Mouse (Mus musculus): ENCODE measurements at regions not wholly inside any gene's neighbourhood (a gene's known extent, or its start where the extent isn't known, plus 50 kb on each side); places are given as distances from the start of the nearest gene placed in this dataset.
"Not testable (repeated sequence)": the region's sequence is repeated elsewhere in the genome, so short reads cannot be mapped to it uniquely, and the experiment has no call there.

DNA sequence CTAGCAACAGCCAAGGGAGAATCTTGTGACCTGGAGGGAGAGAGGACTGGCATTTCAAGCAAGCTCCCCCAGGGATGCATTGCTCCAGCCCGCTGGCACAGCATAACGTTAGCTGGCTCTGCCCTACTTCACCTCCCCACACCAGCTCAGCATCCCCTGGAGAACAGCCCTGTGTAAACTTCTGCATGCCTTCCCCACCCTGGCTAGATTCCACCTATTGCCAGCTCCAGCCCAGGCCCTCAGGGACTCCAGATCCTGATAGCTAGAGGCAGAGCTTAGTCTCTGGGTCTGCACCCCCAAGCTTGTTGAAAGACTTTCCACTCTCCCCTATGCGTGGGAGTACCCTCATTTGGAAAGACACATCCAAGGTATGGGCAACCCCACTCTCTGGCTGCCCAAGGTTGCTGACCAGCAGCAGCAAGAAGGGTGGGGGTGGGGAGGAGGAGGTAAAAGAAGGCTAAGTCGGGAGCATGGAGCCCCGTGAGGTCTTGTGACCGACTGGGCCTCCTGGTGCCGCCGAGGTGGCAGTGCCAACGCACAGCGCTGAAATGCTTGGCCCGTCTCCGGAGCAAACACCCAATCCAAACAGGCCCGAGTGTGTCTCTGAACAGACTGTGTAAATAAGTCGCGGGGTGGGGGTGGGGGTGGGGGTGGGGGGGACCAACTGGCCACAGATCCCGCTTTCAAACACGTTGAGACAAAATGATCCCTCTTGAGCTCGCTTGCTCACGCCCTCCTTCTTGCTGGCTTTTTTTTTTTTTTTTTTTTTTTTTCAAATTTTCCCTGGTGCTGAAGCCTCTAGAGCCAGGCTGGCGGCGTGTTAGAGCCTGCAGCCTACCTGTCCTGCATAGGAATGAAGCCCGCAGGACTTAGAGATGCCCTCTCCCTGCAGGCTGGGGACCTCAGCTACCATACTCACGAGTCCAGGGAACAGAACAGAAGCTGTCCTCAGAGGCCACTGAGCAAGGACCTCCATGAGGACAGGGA lies 350.3 kb downstream of the Sox9 start:
- no peak for DNase-seq (ENCODE audit: low read depth, low spot score)

DNA sequence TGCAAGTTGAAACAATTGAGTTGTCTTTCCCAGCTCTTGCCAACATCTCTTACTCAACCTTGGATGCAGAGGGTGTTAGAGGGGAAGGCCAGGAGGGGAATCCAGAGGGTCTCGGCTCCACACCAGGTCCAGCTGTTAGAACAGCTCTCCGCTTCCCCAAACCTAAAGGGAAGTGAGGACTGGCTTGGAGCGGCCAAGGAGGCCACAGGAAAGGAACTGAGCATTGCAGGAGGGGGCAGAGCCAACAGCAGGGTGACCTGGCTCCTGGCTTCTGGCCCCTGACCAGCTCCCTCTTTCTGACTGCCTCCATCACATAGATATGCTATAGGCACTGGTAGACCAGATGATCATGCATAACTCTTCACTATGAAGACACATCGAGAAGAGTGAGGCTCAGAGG lies 351.4 kb downstream of the Sox9 start:
- no peak for DNase-seq (ENCODE audit: low read depth, low spot score)

DNA sequence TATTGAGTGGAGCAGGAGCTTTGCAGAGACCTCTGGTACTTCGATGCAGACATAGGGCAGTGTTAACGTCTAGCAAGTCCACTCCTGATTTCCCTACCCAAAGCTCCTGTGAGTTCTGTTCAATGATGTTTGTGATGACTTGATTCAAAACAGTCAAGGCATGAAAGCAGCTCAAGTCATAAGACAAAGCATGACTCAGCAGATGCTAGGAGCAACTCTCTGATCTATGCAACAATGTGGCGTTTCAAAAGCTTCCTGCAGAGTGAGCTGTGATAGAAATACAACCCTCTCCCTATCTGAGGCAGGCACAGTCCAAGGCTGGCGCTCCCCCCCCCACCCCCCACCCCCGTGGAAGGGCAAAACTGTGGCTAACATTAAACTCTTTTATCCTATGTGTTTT lies 353.2 kb downstream of the Sox9 start:
- no peak for DNase-seq (ENCODE audit: low read depth, low spot score)

DNA sequence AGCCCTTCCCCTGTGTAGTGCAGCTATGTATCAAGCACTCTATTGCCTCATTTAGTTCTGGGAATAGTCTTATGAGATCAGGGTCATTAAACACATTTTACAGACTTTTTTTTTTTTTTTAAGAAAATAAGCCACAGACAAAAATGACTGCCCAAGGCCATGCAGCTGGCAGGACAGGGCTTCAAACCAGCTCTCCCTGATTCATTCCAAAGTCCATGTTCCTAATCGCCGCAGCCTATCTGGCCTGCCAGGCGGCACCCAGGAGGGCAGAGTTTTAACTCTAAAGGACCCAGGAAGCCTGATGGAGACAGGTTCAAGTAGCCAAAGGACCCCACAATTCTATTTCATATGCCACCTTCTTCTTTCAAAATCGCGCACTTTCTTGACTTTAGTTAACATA lies 356.4 kb downstream of the Sox9 start:
- DNase-seq (ENCODE audit: low read depth, low spot score): no peak

DNA sequence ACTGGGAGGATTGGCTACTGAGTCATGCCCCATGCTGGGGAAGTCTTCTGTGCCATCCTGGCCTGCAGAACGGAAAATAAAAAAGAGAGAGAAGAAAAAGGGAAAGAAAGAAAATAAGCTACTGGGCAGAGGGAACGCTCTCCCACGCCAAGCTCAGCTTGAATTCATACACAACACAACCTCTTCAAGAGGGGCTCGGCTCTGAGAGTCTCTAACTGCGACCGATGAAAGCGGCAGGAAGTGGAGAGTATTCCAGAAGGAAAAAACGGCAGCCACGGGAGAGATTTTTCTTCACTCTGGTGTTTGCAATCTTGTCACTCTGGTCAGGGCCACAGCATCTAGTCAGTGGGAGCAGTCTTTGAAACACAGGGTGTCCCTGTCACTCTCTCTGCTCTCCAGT lies 358.6 kb downstream of the Sox9 start:
- no peak for DNase-seq (ENCODE audit: low read depth, low spot score)

DNA sequence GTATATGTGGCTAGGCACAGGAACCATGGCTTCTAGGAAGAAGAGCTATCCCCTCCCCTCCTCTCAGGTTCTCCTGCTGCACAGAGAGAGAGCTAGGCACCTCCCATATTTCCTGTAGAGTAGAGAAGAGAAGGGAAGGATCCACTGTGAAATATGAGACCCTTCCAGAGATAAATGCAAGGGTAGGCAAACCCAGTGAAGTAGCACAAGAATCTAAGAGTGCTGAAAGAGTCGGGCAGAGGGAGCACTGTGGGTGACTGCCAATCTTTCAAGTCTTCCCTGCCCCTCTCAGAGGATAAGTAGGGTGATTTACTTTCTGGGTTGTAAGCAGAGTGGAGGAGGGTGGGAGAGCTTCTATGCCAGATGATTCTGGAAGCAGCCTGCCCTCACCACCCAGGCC lies 360.8 kb downstream of the Sox9 start:
- DNase-seq (ENCODE audit: low read depth, low spot score): no peak

DNA sequence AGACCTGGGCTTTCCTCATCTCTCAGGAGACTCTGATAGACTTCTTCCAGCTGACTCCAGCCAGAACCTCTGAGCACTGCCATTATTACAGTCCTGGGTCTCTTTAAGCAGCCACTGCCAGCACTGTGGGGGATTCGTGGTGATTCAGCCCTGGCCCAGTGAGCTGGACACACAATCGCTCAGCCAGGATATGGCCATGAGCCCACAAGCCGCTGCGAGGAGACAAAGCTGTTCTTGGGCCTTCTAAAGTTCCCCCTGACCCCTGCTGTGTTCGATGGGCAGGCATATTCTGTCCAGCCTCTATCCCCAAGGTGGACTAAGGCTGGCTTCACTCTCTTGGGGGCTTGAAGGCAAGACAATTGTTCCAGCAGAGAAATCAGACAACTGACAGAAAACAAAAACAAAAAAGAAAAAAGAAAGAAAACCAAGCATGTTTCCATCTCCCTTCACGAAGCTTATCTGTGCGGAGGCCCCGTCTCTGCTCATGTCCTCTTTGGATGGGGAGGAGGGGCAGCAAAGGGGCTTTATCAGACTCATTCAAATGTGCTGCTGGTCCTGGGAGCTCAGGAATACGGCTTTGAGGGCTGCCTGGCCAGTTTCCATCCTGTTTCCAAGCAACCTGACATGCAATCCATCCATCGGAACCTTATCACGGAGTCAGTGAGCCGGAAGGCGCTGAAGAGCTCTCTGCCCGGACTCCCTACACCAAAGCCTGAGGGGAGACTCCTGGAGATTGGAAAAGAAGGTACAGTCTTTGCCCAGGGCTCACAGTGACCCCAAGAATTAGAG lies 362.0 kb downstream of the Sox9 start:
- DNase-seq (ENCODE audit: low read depth, low spot score): peak; percentile 16

DNA sequence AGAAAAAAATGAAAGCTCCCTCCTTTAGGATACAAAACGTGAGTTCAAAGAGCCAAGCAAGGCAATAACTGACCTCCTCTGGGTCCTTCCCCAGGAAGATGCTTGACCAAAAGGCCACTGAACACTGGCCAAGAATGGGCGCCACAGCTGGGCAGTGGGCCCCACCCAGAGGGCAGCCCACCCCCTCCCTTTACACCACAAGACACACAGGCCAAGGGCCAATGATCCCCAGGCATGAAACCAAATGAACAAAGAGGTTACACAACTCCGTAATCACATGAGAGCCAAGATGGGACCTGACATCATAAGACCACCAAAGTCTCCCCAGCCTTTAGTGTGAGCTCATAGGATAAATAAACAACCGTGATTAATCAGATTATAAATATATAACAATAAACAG lies 363.7 kb downstream of the Sox9 start:
- DNase-seq (ENCODE audit: low read depth, low spot score): no peak

DNA sequence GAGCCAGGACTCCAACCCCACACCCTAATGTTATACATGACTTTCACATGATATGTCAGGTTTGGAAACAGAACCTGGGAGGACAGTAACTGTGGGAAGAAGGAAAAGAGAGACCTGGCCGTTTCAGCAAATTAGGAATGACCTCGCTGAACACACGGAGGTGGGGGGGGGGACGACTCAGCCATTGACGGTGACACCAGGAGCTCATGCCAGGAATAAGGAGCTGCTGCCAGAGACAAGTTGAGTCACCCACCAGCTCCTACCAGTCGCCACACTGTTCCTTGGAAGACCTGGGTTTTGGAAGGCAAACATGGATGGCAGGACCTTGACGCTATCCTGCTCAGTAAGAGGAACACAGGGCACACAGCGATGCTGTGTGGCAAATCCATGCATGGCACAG lies 364.7 kb downstream of the Sox9 start:
- DNase-seq (ENCODE audit: low read depth, low spot score): no peak

DNA sequence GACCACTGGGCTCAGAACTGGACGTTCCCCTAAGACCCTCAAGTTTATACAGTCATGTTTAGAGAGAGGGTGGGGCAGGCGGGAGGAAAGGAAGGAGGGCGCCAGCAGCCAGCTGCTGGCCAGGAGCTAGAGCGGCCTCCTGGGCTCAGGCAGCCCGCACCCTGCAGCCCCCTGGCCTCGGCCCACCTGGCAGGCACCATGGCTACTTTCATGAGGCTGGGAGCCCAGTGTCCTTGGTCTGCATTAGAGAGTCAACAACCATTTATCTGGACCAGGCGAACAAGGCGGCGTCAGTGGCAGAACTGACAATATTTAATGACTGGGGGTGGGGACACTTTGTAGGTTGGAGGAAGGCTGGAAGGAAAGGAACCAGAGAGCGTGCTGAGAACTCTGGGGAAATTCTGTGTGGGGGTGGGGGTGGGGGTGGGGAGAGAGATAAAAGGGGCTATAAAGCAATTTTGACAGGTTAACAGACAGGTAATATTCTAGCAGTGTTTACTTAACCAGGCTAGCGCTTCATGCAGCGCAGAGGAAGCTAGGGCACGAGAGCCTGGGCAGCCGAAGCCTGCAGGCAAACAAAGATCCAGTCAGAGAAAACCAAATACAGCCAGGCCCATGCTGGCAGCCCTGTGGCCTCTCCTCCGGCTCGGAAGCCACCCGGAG lies 365.6 kb downstream of the Sox9 start:
- no peak for DNase-seq (ENCODE audit: low read depth, low spot score)

DNA sequence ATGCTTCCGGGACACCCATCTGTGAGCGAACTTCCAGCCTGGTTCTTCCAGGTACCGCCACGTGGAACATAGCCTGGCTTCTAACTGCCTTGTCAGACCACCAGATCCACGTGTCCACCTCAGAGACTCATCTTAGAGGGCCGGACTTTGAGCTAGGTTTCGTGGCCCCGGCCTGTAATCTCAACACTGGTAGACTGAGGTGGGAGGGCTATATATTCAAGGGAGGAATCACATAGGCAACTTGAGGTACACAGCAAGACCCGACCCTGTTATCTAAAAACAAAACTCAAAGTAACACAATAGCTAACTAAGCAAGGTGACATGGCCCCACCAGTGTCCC lies 366.1 kb downstream of the Sox9 start:
- no peak for DNase-seq (ENCODE audit: low read depth, low spot score)

DNA sequence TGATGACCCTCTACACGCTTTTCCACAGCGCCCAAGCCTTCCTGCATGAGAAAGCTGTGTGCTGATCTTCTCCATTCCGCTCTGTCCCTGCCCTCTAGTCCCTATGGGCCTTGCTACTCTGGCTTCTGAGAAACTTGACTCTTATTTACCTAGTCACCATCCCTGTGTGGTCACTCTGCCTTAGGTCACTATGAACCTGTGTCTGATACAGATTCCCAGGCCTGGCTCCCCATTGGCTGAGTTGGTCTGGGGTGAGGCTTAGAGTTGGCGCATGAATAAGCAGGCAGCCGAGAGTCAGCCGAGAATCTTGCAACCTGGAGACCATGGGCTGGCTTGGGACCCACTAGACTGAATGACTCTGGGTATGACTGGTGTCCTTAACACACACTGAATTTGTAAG lies 373.5 kb downstream of the Sox9 start:
- DNase-seq (ENCODE audit: low read depth, low spot score): no peak

DNA sequence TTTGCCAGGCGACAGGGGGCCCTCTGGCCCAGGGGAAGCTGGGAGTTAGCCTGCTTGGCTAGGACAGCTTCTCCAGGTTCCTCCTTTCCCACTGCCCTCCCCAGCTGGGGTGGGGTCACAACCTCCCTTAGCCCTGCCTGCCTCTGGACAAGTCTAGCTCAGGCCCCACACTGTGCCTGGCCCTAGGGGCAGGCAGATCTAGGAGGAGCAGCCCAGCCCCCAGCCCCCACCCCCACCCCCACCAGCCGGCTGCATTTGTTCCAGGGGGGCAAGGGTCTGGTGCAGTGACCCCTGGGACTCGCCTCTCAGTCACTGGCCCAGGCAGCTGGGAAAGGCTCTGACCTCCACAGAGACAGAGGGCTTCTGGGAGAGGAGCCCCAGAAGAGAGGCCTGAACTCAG lies 381.9 kb downstream of the Sox9 start:
- no peak for DNase-seq (ENCODE audit: low read depth, low spot score)

DNA sequence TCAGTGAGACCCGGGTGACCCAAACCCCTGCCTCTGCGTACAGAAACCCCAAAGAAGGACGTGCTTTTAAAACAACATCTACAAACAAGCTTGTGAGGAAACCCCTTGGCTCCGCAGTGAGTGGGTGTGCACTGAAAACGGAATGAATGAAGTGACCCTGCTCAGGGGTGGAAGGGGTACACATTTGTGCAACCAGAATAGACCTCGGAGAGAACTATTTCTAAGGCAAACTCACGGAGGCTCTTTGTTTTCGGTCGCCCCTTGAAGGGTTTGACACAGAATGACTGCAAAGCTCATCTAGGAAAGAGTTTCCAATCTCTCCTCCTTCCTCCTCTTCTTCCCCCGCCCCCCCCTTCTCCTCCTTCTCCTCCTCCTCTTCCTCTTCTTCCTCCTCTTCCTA lies 382.5 kb downstream of the Sox9 start:
- no peak for DNase-seq (ENCODE audit: low read depth, low spot score)

DNA sequence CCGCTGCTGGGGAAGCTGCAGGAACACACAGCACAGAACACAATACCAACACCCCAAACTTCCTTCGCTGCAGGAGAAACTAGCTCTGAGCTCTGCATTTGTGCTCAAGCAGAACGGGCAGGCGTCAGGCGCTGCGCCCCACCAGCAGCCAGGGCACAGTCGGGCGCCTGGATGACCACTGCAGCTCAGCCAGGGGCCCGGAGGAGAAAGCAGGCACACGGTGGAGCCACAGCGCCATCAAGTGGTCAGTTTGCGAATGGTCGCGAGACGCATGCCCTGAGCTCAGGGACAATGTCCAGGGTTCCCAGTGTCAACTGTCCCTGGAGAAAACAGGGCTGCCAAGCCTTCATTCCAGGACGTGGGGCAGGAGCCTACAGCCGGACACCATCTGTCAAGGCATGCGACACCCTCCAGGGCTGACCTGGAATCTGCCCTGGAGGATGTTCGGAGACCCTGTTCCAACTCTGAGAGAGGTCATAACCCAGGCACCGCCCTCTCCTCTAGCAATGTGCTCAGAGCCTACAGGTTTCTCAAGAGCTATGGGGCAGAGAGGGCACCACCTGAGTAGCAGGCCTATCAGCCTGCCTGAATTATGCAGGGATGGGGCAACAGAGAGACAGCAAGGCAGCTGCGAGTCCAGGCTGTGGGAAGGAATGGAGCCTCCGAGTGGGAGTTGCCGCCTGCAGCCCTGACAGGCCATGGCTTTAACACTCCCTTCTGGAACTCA lies 383.2 kb downstream of the Sox9 start:
- peak; percentile 53 for DNase-seq (ENCODE audit: low read depth, low spot score)

DNA sequence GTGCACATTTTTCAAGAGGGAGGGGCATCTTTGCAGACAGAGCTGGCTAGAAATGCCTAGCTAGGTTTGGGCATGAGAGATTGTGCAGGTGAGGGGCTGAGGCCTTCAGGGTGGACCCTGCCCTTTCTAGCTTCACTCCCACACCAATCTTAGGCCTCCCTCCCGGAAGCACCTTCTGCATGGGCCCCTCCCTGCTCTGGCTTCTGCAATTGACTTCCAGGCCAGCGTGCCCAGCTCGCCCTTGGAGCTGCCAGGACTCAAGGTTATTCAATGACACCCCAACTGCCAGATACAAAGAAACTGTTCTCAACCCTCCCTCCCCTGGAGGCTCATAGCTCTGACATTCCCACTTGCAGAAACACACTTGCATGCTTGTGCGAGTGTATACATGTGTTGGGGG lies 384.5 kb downstream of the Sox9 start:
- no peak for DNase-seq (ENCODE audit: low read depth, low spot score)

DNA sequence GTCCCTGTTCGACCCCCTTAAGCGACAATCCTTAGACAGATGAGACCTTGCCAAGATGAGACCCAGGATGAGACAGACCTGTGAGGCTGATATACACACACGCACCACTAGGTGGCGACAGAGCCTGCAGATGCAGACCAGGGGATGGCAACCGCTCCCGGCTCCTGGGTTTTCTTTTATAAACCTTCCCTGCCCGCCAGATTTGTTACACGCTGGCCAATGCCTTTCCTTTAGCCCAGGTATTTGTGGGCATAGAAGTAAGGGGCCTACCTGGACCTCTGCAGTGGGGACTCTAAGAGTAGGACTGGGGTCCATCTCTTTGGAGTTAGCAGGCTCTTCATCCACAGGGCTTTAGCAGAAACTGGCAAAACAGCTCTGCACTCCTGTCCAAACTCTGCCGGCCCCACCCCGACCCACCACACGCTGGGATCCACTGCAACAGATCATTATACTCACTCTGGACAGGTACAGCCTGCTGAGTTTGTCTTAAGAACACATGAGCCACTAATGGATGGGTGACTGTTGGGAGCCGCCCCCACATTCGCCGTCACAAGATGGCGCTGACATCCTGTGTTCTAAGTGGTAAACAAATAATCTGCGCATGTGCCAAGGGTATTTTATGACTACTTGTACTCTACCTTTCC lies 390.6 kb downstream of the Sox9 start:
- peak; percentile 78 for DNase-seq (ENCODE audit: low read depth, low spot score)

DNA sequence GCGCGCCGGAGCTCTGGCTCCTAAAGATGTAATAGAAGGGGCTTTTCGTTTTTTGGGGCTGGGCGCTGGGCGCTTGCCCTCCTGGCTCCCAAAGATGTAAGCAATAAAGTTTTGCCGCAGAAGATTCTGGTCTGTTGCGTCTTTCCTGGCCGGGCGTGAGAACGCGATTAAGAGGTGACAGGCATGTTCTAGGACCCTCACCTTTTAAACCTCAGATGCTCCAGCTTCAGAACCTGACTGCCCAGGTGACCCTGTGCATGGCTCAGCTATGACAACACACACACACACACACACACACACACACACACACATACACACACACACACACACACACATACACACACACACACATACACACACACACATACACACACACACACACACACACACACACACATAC lies 391.3 kb downstream of the Sox9 start:
- not testable (repeated sequence) for DNase-seq (ENCODE audit: low read depth, low spot score)

DNA sequence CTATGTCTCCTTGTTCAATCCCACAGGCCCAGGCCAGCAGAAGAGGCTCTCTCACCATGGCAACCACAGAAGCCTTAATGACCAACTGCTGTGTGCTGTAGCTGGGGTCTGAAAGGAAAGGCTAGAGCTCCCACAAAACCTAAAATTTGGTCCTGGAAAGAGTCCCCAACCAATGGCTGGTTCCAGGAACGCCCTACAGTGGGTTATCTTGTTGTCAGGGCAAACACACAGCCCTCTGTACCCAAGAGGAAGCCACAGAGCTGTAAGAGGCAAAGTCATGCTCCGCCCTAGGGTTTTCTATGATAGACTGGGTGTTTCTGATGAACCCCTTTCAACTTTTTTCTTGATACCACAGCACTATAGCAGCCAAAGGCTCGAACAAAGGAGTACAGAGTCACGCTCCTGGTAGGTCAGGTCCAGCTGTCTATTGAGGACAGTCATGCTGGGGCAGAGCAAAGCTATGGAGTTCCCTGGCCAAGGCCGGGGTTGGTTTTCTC lies 392.0 kb downstream of the Sox9 start:
- DNase-seq (ENCODE audit: low read depth, low spot score): no peak

DNA sequence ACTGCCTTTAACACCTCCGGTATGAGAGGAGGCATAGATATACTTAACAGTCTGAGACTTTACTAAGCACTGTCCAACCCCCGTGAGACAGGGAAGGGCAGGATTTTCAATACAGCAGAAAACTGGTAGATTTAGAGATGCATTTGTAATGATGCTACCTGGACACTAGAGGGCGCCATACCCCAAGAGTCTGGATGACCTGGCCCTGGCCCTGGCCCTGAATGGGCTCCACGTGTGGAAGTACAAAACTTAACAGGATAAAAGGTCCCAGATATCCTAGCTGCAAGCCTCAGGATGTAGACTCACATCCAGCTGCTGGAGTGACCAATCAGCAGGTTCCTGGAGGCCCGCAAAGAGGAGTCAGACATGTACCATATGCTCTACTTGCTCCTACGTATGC lies 393.3 kb downstream of the Sox9 start:
- peak; percentile 26 for DNase-seq (ENCODE audit: low read depth, low spot score)

DNA sequence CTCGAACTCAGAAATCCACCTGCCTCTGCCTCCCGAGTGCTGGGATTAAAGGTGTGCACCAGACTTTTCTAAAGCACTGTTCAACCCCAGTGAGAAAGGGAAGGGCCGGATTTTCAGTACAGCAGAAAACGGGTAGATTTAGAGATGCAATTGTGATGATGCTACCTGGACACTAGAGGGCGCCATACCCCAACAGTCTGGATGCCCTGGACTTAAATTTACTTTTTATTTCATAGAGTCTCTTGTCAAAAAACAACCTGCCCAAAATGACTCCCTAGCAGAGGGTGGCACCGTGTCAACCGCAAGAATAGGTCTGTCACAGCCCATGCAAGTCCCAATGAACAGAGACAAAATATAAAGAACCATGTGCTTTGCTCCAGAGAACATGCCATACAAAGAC lies 394.2 kb downstream of the Sox9 start:
- no peak for DNase-seq (ENCODE audit: low read depth, low spot score)
